Mouse (Mus musculus) MEL (cell line): ENCODE measurements at regions not wholly inside any gene's neighbourhood (a gene's known extent, or its start where the extent isn't known, plus 50 kb on each side); places are given as distances from the start of the nearest gene placed in this dataset.

Experiments
- CTCF ChIP-seq, 3 experiments: IDR thresholded peaks in 2 of 3; conservative IDR thresholded peaks in 1 of 3; 2 replicates each; pipeline ENCODE4 v1.5.1; 2011 to 2012; ENCODE audit warnings: low read length in 3 of 3, low read depth in 2 of 3, mild to moderate bottlenecking in 2 of 3, improper control_type of control experiment in 1 of 3, inconsistent platforms in 1 of 3, mixed read lengths in 1 of 3, moderate library complexity in 1 of 3; ENCODE audit not compliant: control insufficient read depth in 1 of 3, insufficient read depth in 1 of 3, poor library complexity in 1 of 3, severe bottlenecking in 1 of 3
- E2F4 ChIP-seq: IDR thresholded peaks from 2 replicates; pipeline ENCODE4 v1.6.1; 2011; ENCODE audit warnings: low read depth, low read length, improper control_type of control experiment, borderline replicate concordance
- EP300 ChIP-seq, 2 experiments: IDR thresholded peaks; 2 replicates each; pipeline ENCODE4 v1.6.1; 2011; ENCODE audit warnings: improper control_type of control experiment in 2 of 2, low read length in 2 of 2, low read depth in 1 of 2, mild to moderate bottlenecking in 1 of 2
- GABPA ChIP-seq: IDR thresholded peaks from 2 replicates; pipeline ENCODE4 v1.6.1; 2012; ENCODE audit warnings: low read depth, mild to moderate bottlenecking, inconsistent platforms, low read length, improper control_type of control experiment, moderate library complexity
- HCFC1 ChIP-seq: IDR thresholded peaks from 2 replicates; pipeline ENCODE4 v1.6.1; 2012; ENCODE audit warnings: low read depth, mild to moderate bottlenecking, inconsistent platforms, low read length, improper control_type of control experiment, moderate library complexity
- MAX ChIP-seq: IDR thresholded peaks from 2 replicates; pipeline ENCODE4 v1.6.1; 2011; ENCODE audit warnings: low read length, improper control_type of control experiment
- MXI1 ChIP-seq: IDR thresholded peaks from 2 replicates; pipeline ENCODE4 v1.6.1; 2011; ENCODE audit warnings: mild to moderate bottlenecking, low read depth, low read length, improper control_type of control experiment
- POLR2A ChIP-seq, 2 experiments: IDR thresholded peaks; 2 replicates each; pipeline ENCODE4 v1.6.1; 2011 to 2012; ENCODE audit warnings: low read length in 2 of 2, mild to moderate bottlenecking in 2 of 2, control low read depth in 1 of 2, improper control_type of control experiment in 1 of 2, low read depth in 1 of 2, moderate library complexity in 1 of 2; ENCODE audit not compliant: control insufficient read depth in 1 of 2, insufficient read depth in 1 of 2, poor library complexity in 1 of 2
- TCF12 ChIP-seq: IDR thresholded peaks from 2 replicates; pipeline ENCODE4 v1.6.1; 2014; ENCODE audit warnings: low read depth, mild to moderate bottlenecking, inconsistent platforms, low read length, improper control_type of control experiment, moderate library complexity
- USF2 ChIP-seq, 2 experiments: IDR thresholded peaks; 2 replicates each; pipeline ENCODE4 v1.6.1; 2011 to 2012; ENCODE audit warnings: improper control_type of control experiment in 2 of 2, low read length in 2 of 2, borderline replicate concordance in 1 of 2, inconsistent platforms in 1 of 2, low read depth in 1 of 2, mild to moderate bottlenecking in 1 of 2; ENCODE audit not compliant: insufficient read depth in 1 of 2
- ZC3H11A ChIP-seq: IDR thresholded peaks from 2 replicates; pipeline ENCODE4 v1.6.1; 2012; ENCODE audit warnings: low read depth, mild to moderate bottlenecking, inconsistent platforms, low read length, improper control_type of control experiment

GRCm38 (mm10) chr11:89209072-89209471 is 93.1 kb downstream of the Nog start:
- no peak for TF ChIP-seq EP300 (IDR thresholded peaks at IDR 0.05; ENCODE audit: low read depth in 1 of 2, low read length in 2 of 2)
- no peak for TF ChIP-seq HCFC1
- TF ChIP-seq CTCF (IDR thresholded peaks at IDR 0.05 in 2 of 3, conservative IDR thresholded peaks at IDR 0.05 in 1 of 3; ENCODE audit: control insufficient read depth in 1 of 3, insufficient read depth in 1 of 3, low read depth in 2 of 3, low read length in 3 of 3, poor library complexity in 1 of 3, severe bottlenecking in 1 of 3) = no peak
- no peak for TF ChIP-seq TCF12
- no peak for TF ChIP-seq USF2 (IDR thresholded peaks at IDR 0.05; ENCODE audit: borderline replicate concordance in 1 of 2, insufficient read depth in 1 of 2, low read depth in 1 of 2, low read length in 2 of 2)
- no peak for TF ChIP-seq MAX
- TF ChIP-seq POLR2A (IDR thresholded peaks at IDR 0.05; ENCODE audit: control insufficient read depth in 1 of 2, insufficient read depth in 1 of 2, low read depth in 1 of 2, low read length in 2 of 2, poor library complexity in 1 of 2) = no peak
- TF ChIP-seq GABPA = no peak
- no peak for TF ChIP-seq ZC3H11A
- TF ChIP-seq MXI1 = no peak
- TF ChIP-seq E2F4 = no peak
